Mouse (Mus musculus): ENCODE results near the gene Ndufa10.

DNA sequence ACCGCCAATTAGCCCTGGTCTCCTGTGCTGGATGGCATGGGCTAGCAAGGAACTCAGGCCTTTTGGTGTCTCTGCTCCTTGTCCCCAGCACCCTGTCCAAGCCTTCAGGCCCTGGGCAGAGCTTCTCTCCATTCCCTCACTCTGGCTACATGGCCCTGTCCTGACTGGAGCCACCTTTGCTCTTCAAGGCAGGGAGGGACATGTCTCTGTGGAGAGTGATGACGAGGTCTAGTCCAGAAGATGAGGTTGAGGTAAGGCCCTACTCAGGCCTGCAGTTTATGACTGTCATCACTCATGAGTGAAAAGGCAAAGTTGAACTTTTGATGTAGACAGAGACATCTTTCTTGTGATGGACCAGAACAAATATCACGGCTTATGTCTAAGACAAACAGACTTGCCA is 44.9 kb upstream of the Ndufa10 start, which contains the start of gene Olfr1414:
- no peak for TF ChIP-seq CTCF (conservative IDR thresholded peaks at IDR 0.05; ENCODE audit: low read length)
- TF ChIP-seq POU5F1 (IDR thresholded peaks at IDR 0.05; ENCODE audit: borderline replicate concordance, low read length): no peak
